Mouse (Mus musculus) right cerebral cortex, adult 18-20 months (tissue): ENCODE data around the gene Mylk4.

Source experiments
- DNase-seq: peaks from one replicate; pipeline ENCODE4 v3.0.0; 2022; ENCODE audit warnings: mixed read lengths

The Mylk4 gene

GRCm38 (mm10) chr13:32794619-32795018, 10.9 kb upstream of the Mylk4 start:
- no peak for DNase-seq

- no peak for DNase-seq
Measured at GRCm38 (mm10) chr13:32789781-32790180, 6.0 kb upstream of the Mylk4 start.

GRCm38 (mm10) chr13:32787584-32787983, 3.8 kb upstream of the Mylk4 start:
- no peak for DNase-seq

GRCm38 (mm10) chr13:32783055-32783454, 699 bp downstream of the Mylk4 start:
- no peak for DNase-seq

GRCm38 (mm10) chr13:32778861-32779260, 4.9 kb downstream of the Mylk4 start:
- no peak for DNase-seq

GRCm38 (mm10) chr13:32776350-32776749, 7.4 kb downstream of the Mylk4 start:
- no peak for DNase-seq

- DNase-seq = no peak
Measured at GRCm38 (mm10) chr13:32775889-32776288, 7.9 kb downstream of the Mylk4 start.

GRCm38 (mm10) chr13:32769960-32770359, 13.8 kb downstream of the Mylk4 start:
- DNase-seq = no peak

- peak; percentile 30 for DNase-seq
Measured at GRCm38 (mm10) chr13:32768104-32768503, 15.7 kb downstream of the Mylk4 start.

GRCm38 (mm10) chr13:32764448-32764847, 19.3 kb downstream of the Mylk4 start:
- DNase-seq = no peak

- DNase-seq = no peak
Measured at GRCm38 (mm10) chr13:32763141-32763540, 20.6 kb downstream of the Mylk4 start.

GRCm38 (mm10) chr13:32760795-32761194, 23.0 kb downstream of the Mylk4 start:
- no peak for DNase-seq

- DNase-seq = no peak
Measured at GRCm38 (mm10) chr13:32759036-32759435, 24.7 kb downstream of the Mylk4 start.

- DNase-seq = no peak
Measured at GRCm38 (mm10) chr13:32752066-32752657, 31.6 kb downstream of the Mylk4 start.

- DNase-seq = no peak
Measured at GRCm38 (mm10) chr13:32750507-32750906, 33.2 kb downstream of the Mylk4 start.

- DNase-seq = no peak
Measured at GRCm38 (mm10) chr13:32748421-32748820, 35.3 kb downstream of the Mylk4 start.

GRCm38 (mm10) chr13:32741161-32741560, 42.6 kb downstream of the Mylk4 start:
- DNase-seq = no peak

GRCm38 (mm10) chr13:32731283-32731682, 52.5 kb downstream of the Mylk4 start:
- DNase-seq = no peak

GRCm38 (mm10) chr13:32724606-32725005, 59.1 kb downstream of the Mylk4 start:
- no peak for DNase-seq

GRCm38 (mm10) chr13:32721717-32722116, 62.0 kb downstream of the Mylk4 start:
- peak; percentile 20 for DNase-seq

- no peak for DNase-seq
Measured at GRCm38 (mm10) chr13:32719284-32719683, 64.5 kb downstream of the Mylk4 start.

- no peak for DNase-seq
Measured at GRCm38 (mm10) chr13:32717709-32718108, 66.0 kb downstream of the Mylk4 start.

- DNase-seq = no peak
Measured at GRCm38 (mm10) chr13:32712568-32712967, 71.2 kb downstream of the Mylk4 start.

GRCm38 (mm10) chr13:32707894-32708293, 75.9 kb downstream of the Mylk4 start:
- no peak for DNase-seq

GRCm38 (mm10) chr13:32706651-32707288, 77.0 kb downstream of the Mylk4 start:
- no peak for DNase-seq
